Mouse (Mus musculus) liver, postnatal 0 days (tissue): ENCODE data around the gene Mettl21e.
"Not testable (repeated sequence)": the region's sequence is repeated elsewhere in the genome, so short reads cannot be mapped to it uniquely, and the experiment has no call there.

Source experiments
- CTCF ChIP-seq: sonication (generic); IDR thresholded peaks from 2 replicates; pipeline ENCODE4 v1.5.1; 2016; ENCODE audit warnings: antibody characterized with exemption, low read depth
- EP300 ChIP-seq: IDR thresholded peaks from 2 replicates; pipeline ENCODE4 v1.6.1; 2016; ENCODE audit warnings: antibody characterized with exemption, low read depth, mild to moderate bottlenecking

DNA sequence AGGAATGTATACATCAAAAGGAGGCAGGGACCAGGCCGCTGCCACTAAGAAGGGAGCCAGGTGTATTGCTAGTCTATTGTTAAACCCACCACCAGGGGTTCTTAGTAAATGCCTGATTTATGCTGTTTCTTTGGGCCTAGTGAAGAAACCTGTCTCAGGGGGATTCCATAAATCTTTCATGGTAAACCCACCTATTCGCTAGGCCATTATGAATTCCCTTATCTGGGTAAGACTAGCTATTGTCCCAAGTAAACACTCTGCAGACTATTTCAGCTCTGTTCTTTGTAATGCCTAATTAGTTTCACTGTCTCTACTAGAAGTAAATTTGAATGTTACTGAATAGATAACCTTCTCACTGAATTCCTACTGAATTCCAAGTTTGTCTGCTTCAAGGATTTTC lies 15.8 kb upstream of the Mettl21e start:
- not testable (repeated sequence) for TF ChIP-seq CTCF, EP300
